Mouse (Mus musculus) liver, adult 2 months (tissue): Measurements from ENCODE around the gene Zc3h4.

Source experiments
- CTCF ChIP-seq: fragments of 200-500 bp; IDR thresholded peaks from 2 replicates; pipeline ENCODE4 v1.5.1; 2011; ENCODE audit warnings: low read depth, low read length, control low read depth
- POLR2A ChIP-seq: fragments of 200-500 bp; IDR thresholded peaks from 2 replicates; pipeline ENCODE4 v1.6.1; 2011; ENCODE audit warnings: low read length, control low read depth; ENCODE audit not compliant: insufficient read depth; ENCODE audit errors: extremely low read depth

- TF ChIP-seq POLR2A (no peak), CTCF (no peak)
Observed at GRCm38 (mm10) chr7:16374989-16375388, 25.7 kb upstream of the Zc3h4 start.
